Mouse (Mus musculus) stomach, embryonic 14.5 days (tissue): ENCODE measurements around the gene Gm45618. TPM values are rescaled to one million over a fixed set of nuclear protein-coding genes. Genes with fewer than 3 reads are reported as not detected.
"Not testable (repeated sequence)": the region's sequence is repeated elsewhere in the genome, so short reads cannot be mapped to it uniquely, and the experiment has no call there.

ENCODE experiments used
- ATAC-seq: fragments of 200-750 bp; cut with Nextera tagmentation; 2 replicates; pipeline ENCODE4 v1.8.0; 2017; ENCODE audit warnings: low read depth, moderate TSS enrichment; ENCODE audit not compliant: insufficient number of reproducible peaks, insufficient read depth, low FRiP score
- H3K27ac ChIP-seq: fragments of 300-500 bp; sonication (generic); 2 replicates; pipeline ENCODE4 v1.5.1; 2014; ENCODE audit warnings: mild to moderate bottlenecking, low read length, moderate library complexity, mixed read lengths
- H3K27me3 ChIP-seq: fragments of 300-500 bp; sonication (generic); 2 replicates; pipeline ENCODE4 v1.6.1; 2014; ENCODE audit warnings: low read length, control low read depth, mixed read lengths; ENCODE audit not compliant: control insufficient read depth, insufficient read depth
- H3K36me3 ChIP-seq: fragments of 300-500 bp; sonication (generic); 2 replicates; pipeline ENCODE4 v1.6.1; 2014; ENCODE audit warnings: mild to moderate bottlenecking, control low read depth, low read length, moderate library complexity, mixed read lengths; ENCODE audit not compliant: control insufficient read depth, insufficient read depth
- H3K4me1 ChIP-seq: fragments of 300-500 bp; sonication (generic); 2 replicates; pipeline ENCODE4 v1.6.1; 2014; ENCODE audit warnings: low read length, control low read depth, mixed read lengths; ENCODE audit not compliant: control insufficient read depth, insufficient read depth
- H3K4me2 ChIP-seq: fragments of 300-500 bp; sonication (generic); replicated peaks from 2 replicates; pipeline ENCODE4 v1.6.1; 2014; ENCODE audit warnings: low read depth, low read length, control low read depth
- H3K4me3 ChIP-seq: fragments of 300-500 bp; sonication (generic); 2 replicates; pipeline ENCODE4 v1.5.1; 2014; ENCODE audit warnings: low read depth, low read length, control low read depth
- H3K9ac ChIP-seq: fragments of 300-500 bp; sonication (generic); replicated peaks from 2 replicates; pipeline ENCODE4 v1.6.1; 2014; ENCODE audit warnings: low read depth, mild to moderate bottlenecking, control low read depth, low read length, moderate library complexity, mixed read lengths
- H3K9me3 ChIP-seq: fragments of 300-500 bp; sonication (generic); 2 replicates; pipeline ENCODE4 v1.6.1; 2016; ENCODE audit warnings: low read depth, low read length, control low read depth; ENCODE audit not compliant: control insufficient read depth
- WGBS: fragments of 180-500 bp; shearing (Covaris S2); extraction: QIAGEN DNeasy Blood & Tissue Kit; methylation state at CpG from one replicate; pipeline ENCODE4 v1.1.7; 2014; 5-methylcytosine and 5-hydroxymethylcytosine counted together
- polyA plus RNA-seq: library from polyadenylated mRNA; unstranded; fragments of >200 nt; fragmentation: Nextera tagmentation; extraction: Ambion mirVana; gene quantifications from 2 replicates; pipeline ENCODE4 v1.2.1, GENCODE M21; 2014

Gm45618 gene
- polyA plus RNA-seq, result not detected in 2 replicates

- not testable (repeated sequence) for H3K27me3 ChIP-seq, H3K4me2 ChIP-seq
- 68% methylated on average over 1 of the region's 1 CpGs for WGBS
Observed at GRCm38 (mm10) chr7:142120629-142121028, at the start of gene Gm45618. Gene Gm45618 (minus strand): TSS chr7:142120729.

GRCm38 (mm10) chr7:142169836-142170235 lies 49.3 kb upstream of the Gm45618 start:
- 47% methylated on average over 3 of the region's 3 CpGs for WGBS
- Histone ChIP-seq H3K4me1 (no peaks in the 10 kb centered on the region), H3K36me3 (no peaks in the 10 kb centered on the region), H3K4me2 (no peak overlapping the region), H3K9ac (no peak overlapping the region), H3K9me3 (no peaks in the 10 kb centered on the region), H3K4me3 (no peak overlapping the region), H3K27me3 (no peaks in the 10 kb centered on the region), H3K27ac (no peak overlapping the region)
- no peak for ATAC-seq

More at GRCm38 (mm10) chr7:142120629-142121028, at the start of gene Gm45618:
- not testable (repeated sequence) for H3K9ac ChIP-seq, H3K4me1 ChIP-seq, H3K4me3 ChIP-seq, H3K36me3 ChIP-seq, H3K27ac ChIP-seq, ATAC-seq, H3K9me3 ChIP-seq

DNA sequence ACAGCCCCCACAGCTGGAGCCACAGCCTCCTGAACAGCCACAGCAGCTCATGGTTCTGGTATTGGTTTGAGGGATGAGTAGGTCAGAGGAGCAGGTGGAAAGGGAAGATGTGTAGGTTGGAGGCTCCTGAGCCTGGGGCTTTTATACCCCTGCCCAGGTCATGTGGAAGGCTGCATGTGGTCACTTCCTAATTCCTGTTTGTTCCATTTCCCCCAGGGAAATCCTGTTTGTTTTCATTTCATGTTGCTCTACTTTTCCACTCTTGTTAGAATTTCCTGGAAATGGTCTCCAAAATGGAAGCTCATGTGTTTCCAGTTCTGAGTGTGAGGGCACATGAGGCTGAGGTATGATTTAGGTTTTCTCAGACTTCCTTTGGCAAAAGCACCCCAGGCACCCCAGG lies 45.1 kb upstream of the Gm45618 start, which contains the start of gene Gm4553:
Gene Gm4553, minus strand, starts transcription at position 101 of the 400 bp plus-strand sequence.
- not testable (repeated sequence) for H3K36me3 ChIP-seq, H3K4me2 ChIP-seq, H3K4me3 ChIP-seq, H3K4me1 ChIP-seq, ATAC-seq, H3K27me3 ChIP-seq, H3K27ac ChIP-seq, H3K9ac ChIP-seq, H3K9me3 ChIP-seq

DNA sequence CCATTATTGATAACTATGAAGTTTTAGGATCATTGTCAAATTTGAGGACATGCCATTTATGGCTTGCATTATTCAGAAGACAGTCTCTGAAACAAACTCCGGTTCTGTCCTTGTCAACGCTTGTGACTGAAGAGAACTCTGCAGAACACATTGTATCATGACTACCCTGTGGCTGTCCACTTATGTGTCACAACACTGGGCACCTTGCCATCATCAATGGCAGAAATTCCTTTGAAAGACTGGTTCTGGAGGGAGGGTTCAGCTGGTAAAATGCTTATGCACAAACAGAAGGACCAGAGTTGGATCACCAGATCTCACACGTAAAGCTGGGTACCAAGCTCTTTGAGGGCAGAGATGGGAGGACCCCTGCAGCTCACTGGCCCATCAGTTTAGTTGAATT lies 38.8 kb upstream of the Gm45618 start:
- H3K36me3 ChIP-seq, result no peaks in the 10 kb centered on the region
- 95% methylated on average over 3 of the region's 3 CpGs for WGBS
- H3K27me3 ChIP-seq, result no peaks in the 10 kb centered on the region
- ATAC-seq, result no peak
- no peak overlapping the region for H3K4me3 ChIP-seq
- H3K9ac ChIP-seq, result no peak overlapping the region
- H3K4me2 ChIP-seq, result no peak overlapping the region
- no peaks in the 10 kb centered on the region for H3K4me1 ChIP-seq
- H3K9me3 ChIP-seq, result no peaks in the 10 kb centered on the region
- H3K27ac ChIP-seq, result no peak overlapping the region

DNA sequence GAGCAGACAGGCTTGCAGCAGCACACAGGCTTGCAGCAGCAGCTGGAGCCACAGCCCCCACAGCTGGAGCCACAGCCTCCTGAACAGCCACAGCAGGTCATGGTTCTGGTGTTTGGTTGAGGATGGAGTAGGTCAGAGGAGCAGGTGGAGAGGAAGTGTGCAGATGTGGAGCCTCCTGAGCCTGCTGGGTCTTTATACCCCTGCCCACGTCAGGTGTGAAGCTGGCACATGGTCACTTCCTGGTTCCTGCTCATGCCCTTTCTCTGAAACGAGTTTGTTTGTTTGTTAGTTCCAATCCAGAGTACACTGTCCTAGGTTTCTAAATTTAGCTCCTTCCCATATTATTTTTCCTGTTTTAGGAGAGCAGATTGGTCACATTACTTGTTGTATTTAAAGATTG lies 36.5 kb upstream of the Gm45618 start, which contains the start of gene Gm29735:
Gene Gm29735, minus strand, starts transcription at position 101 of the 400 bp plus-strand sequence.
- not testable (repeated sequence) for H3K36me3 ChIP-seq, H3K4me3 ChIP-seq, ATAC-seq, H3K4me1 ChIP-seq, H3K4me2 ChIP-seq, H3K9ac ChIP-seq, H3K27me3 ChIP-seq, H3K9me3 ChIP-seq, H3K27ac ChIP-seq
- WGBS, result 36% methylated on average over 2 of the region's 2 CpGs

DNA sequence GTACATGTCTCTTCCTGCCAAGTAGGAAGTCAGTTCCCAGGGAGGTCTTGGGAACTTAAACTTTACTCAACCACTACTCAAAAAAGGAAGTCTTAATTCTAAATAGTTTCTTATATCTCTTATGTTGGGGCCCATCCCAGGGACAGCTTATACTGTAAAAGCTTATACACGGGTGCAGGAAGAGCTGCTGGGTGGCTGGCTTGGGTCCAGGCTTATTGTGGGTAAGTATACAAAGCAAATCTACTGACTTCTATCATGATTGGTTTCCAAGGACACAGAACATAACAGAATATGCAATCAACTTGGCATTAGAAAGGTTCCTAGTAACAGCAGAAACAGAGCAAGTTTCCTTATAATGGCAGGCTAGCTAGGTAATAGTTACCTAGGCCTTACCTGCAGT lies 34.8 kb upstream of the Gm45618 start:
- H3K27ac ChIP-seq, result no peak overlapping the region
- no peak overlapping the region for H3K4me2 ChIP-seq
- 47% methylated on average over 1 of the region's 1 CpGs for WGBS
- no peaks in the 10 kb centered on the region for H3K4me1 ChIP-seq
- ATAC-seq, result no peak
- H3K4me3 ChIP-seq, result no peak overlapping the region
- H3K9me3 ChIP-seq, result no peaks in the 10 kb centered on the region
- no peaks in the 10 kb centered on the region for H3K36me3 ChIP-seq
- no peak overlapping the region for H3K9ac ChIP-seq
- no peaks in the 10 kb centered on the region for H3K27me3 ChIP-seq

DNA sequence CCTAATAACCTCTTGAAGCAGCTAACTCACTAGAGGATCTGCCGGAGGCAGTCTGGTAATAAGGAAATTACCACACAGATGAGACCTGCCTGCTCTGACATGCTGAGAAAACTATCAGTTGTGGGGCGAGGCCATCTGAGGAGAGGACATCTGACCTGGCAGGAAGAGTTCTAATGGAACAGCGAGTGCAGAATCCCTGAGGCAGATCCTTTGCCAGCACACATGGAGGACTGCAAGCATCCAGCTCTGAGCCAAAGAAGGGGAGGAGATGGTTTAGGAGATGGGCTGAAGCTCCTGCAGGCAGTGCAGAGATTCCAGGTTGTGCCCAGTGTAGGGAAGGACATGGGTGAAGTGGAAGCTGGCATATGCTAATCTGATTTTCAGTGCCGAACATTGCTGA lies 31.7 kb upstream of the Gm45618 start:
- Histone ChIP-seq H3K9me3 (no peaks in the 10 kb centered on the region), H3K4me1 (no peaks in the 10 kb centered on the region), H3K36me3 (no peaks in the 10 kb centered on the region), H3K4me2 (no peak overlapping the region), H3K9ac (no peak overlapping the region), H3K27ac (no peak overlapping the region), H3K27me3 (no peaks in the 10 kb centered on the region), H3K4me3 (no peak overlapping the region)
- no peak for ATAC-seq
- 76% methylated on average over 4 of the region's 4 CpGs for WGBS

DNA sequence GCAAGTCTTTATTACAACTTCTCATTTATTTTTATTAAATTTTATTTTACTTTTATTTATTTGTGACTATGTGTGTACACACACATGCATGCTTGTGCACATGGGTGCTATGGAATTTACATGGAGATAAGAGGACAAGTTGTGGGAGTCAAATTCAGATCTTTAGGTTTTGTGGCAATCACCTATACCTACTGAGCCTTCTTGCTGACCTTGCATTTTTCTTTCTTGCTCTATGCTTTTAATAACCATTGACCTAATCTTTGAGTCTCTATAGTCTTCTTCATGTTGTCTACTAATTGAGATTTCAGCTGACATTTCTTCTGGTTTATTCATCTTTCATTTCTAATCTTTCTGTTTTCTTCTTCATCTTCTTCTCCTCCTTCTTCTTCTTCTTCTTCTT lies 28.1 kb upstream of the Gm45618 start:
- no peak overlapping the region for H3K4me3 ChIP-seq
- H3K9ac ChIP-seq, result no peak overlapping the region
- no peaks in the 10 kb centered on the region for H3K9me3 ChIP-seq
- H3K4me2 ChIP-seq, result no peak overlapping the region
- H3K27ac ChIP-seq, result no peak overlapping the region
- H3K27me3 ChIP-seq, result no peaks in the 10 kb centered on the region
- no peaks in the 10 kb centered on the region for H3K36me3 ChIP-seq
- no peak for ATAC-seq
- no peaks in the 10 kb centered on the region for H3K4me1 ChIP-seq

DNA sequence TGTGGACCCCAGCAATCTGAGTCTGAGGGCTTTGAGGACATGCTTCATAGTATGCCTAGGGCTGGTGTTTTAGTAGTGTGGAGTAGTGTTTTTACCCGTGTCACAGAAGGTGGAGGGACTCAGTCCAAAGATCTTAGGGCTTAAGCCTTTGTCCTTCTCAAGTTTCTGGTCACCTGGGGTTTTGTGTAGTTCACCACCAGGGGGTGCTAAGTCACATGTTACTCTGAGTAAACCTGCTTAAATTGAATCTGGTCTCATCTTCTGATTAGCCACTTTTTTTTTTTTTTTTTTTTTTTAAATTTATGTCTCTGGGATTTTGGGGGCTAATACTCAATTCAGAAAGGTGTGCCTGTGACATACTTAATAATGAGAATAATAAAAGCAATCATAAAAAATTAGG lies 25.5 kb upstream of the Gm45618 start:
- Histone ChIP-seq H3K27me3 (no peaks in the 10 kb centered on the region), H3K9ac (no peak overlapping the region), H3K4me1 (no peaks in the 10 kb centered on the region), H3K9me3 (no peaks in the 10 kb centered on the region), H3K36me3 (no peaks in the 10 kb centered on the region), H3K27ac (no peak overlapping the region), H3K4me2 (no peak overlapping the region), H3K4me3 (no peak overlapping the region)
- ATAC-seq, result no peak
- WGBS, result 0% methylated on average over 1 of the region's 1 CpGs
